Mouse (Mus musculus): Measurements from ENCODE around the gene Cfap44. TPM values are rescaled to one million over a fixed set of nuclear protein-coding genes. Genes with fewer than 3 reads are reported as not detected.
"Not testable (repeated sequence)": the region's sequence is repeated elsewhere in the genome, so short reads cannot be mapped to it uniquely, and the experiment has no call there.

The Cfap44 gene
- total RNA-seq, 1 experiment from 2014 or later: not detected

- ATAC-seq (replicated peaks; ENCODE audit: low read depth, poor library complexity, severe bottlenecking): no peak
Measured at GRCm38 (mm10) chr16:44423499-44423898, 28.9 kb downstream of the Cfap44 start.

- ATAC-seq (replicated peaks; ENCODE audit: low read depth, poor library complexity, severe bottlenecking): no peak
Measured at GRCm38 (mm10) chr16:44428456-44428855, 33.9 kb downstream of the Cfap44 start.

- no peak for ATAC-seq (replicated peaks; ENCODE audit: low read depth, poor library complexity, severe bottlenecking)
Measured at GRCm38 (mm10) chr16:44430021-44430420, 35.4 kb downstream of the Cfap44 start.

GRCm38 (mm10) chr16:44434931-44435330 is 40.3 kb downstream of the Cfap44 start:
- no peak for ATAC-seq (replicated peaks; ENCODE audit: low read depth, poor library complexity, severe bottlenecking)

- ATAC-seq (replicated peaks; ENCODE audit: low read depth, poor library complexity, severe bottlenecking): no peak
Measured at GRCm38 (mm10) chr16:44435481-44435880, 40.9 kb downstream of the Cfap44 start.

GRCm38 (mm10) chr16:44441913-44442312 is 47.3 kb downstream of the Cfap44 start:
- ATAC-seq (replicated peaks; ENCODE audit: low read depth, poor library complexity, severe bottlenecking): not testable (repeated sequence)

- peak; percentile 86 for ATAC-seq (replicated peaks; ENCODE audit: low read depth, poor library complexity, severe bottlenecking)
Measured at GRCm38 (mm10) chr16:44457858-44458257, 63.3 kb downstream of the Cfap44 start.

- 0 out of 2 replicates have a peak, but pooled peaks have one; percentile 13 for ATAC-seq (replicated peaks; ENCODE audit: low read depth, poor library complexity, severe bottlenecking)
Measured at GRCm38 (mm10) chr16:44458826-44459225, 64.2 kb downstream of the Cfap44 start.

- ATAC-seq (replicated peaks; ENCODE audit: low read depth, poor library complexity, severe bottlenecking): no peak
Measured at GRCm38 (mm10) chr16:44460922-44461321, 66.3 kb downstream of the Cfap44 start.

- no peak for ATAC-seq (replicated peaks; ENCODE audit: low read depth, poor library complexity, severe bottlenecking)
Measured at GRCm38 (mm10) chr16:44475281-44475680, 80.7 kb downstream of the Cfap44 start.

GRCm38 (mm10) chr16:44475682-44476375 is 81.2 kb downstream of the Cfap44 start:
- ATAC-seq (replicated peaks; ENCODE audit: low read depth, poor library complexity, severe bottlenecking): no peak

- ATAC-seq (replicated peaks; ENCODE audit: low read depth, poor library complexity, severe bottlenecking): no peak
Measured at GRCm38 (mm10) chr16:44478767-44479166, 84.2 kb downstream of the Cfap44 start.

- no peak for ATAC-seq (replicated peaks; ENCODE audit: low read depth, poor library complexity, severe bottlenecking)
Measured at GRCm38 (mm10) chr16:44479852-44480251, 85.3 kb downstream of the Cfap44 start.

GRCm38 (mm10) chr16:44480616-44481015 is 86.0 kb downstream of the Cfap44 start:
- ATAC-seq (replicated peaks; ENCODE audit: low read depth, poor library complexity, severe bottlenecking): peak; percentile 55

GRCm38 (mm10) chr16:44481599-44482593 is 87.3 kb downstream of the Cfap44 start:
- ATAC-seq (replicated peaks; ENCODE audit: low read depth, poor library complexity, severe bottlenecking): no peak

- ATAC-seq (replicated peaks; ENCODE audit: low read depth, poor library complexity, severe bottlenecking): peak; percentile 79
Measured at GRCm38 (mm10) chr16:44484079-44484478, 89.5 kb downstream of the Cfap44 start.

GRCm38 (mm10) chr16:44484831-44485230 is 90.2 kb downstream of the Cfap44 start:
- ATAC-seq (replicated peaks; ENCODE audit: low read depth, poor library complexity, severe bottlenecking): no peak

- no peak for ATAC-seq (replicated peaks; ENCODE audit: low read depth, poor library complexity, severe bottlenecking)
Measured at GRCm38 (mm10) chr16:44485691-44486090, 91.1 kb downstream of the Cfap44 start.

GRCm38 (mm10) chr16:44486612-44487011 is 92.0 kb downstream of the Cfap44 start:
- ATAC-seq (replicated peaks; ENCODE audit: low read depth, poor library complexity, severe bottlenecking): no peak

GRCm38 (mm10) chr16:44487194-44487593 is 92.6 kb downstream of the Cfap44 start:
- ATAC-seq (replicated peaks; ENCODE audit: low read depth, poor library complexity, severe bottlenecking): no peak

GRCm38 (mm10) chr16:44491051-44491450 is 96.5 kb downstream of the Cfap44 start:
- no peak for ATAC-seq (replicated peaks; ENCODE audit: low read depth, poor library complexity, severe bottlenecking)
